Mouse (Mus musculus) midbrain, embryonic 14.5 days (tissue): ENCODE measurements around the gene Zdhhc1. TPM values are rescaled to one million over a fixed set of nuclear protein-coding genes. Genes with fewer than 3 reads are reported as not detected.

Experiments
- ATAC-seq: fragments of 200-750 bp; cut with Nextera tagmentation; 2 replicates; pipeline ENCODE4 v1.8.0; 2017; ENCODE audit warnings: moderate number of reproducible peaks, moderate library complexity; ENCODE audit not compliant: low FRiP score, low TSS enrichment
- DNase-seq: peaks from one replicate; pipeline ENCODE4 v3.0.0-alpha.2; 2015
- H3K27ac ChIP-seq: fragments of 300-500 bp; sonication (generic); replicated peaks from 2 replicates; pipeline ENCODE4 v1.5.1; 2014; ENCODE audit warnings: mild to moderate bottlenecking, low read depth, low read length, moderate library complexity
- H3K27me3 ChIP-seq: fragments of 300-500 bp; sonication (generic); 2 replicates; pipeline ENCODE4 v1.6.1; 2014; ENCODE audit warnings: low read length, control low read depth, mixed read lengths; ENCODE audit not compliant: control insufficient read depth, insufficient read depth
- H3K36me3 ChIP-seq: fragments of 300-500 bp; sonication (generic); 2 replicates; pipeline ENCODE4 v1.6.1; 2014; ENCODE audit warnings: low read length, control low read depth; ENCODE audit not compliant: control insufficient read depth, insufficient read depth
- H3K4me1 ChIP-seq: fragments of 300-500 bp; sonication (generic); 2 replicates; pipeline ENCODE4 v1.6.1; 2014; ENCODE audit warnings: mild to moderate bottlenecking, antibody characterized with exemption, low read length, control low read depth; ENCODE audit not compliant: control insufficient read depth, insufficient read depth
- H3K4me2 ChIP-seq: fragments of 300-500 bp; sonication (generic); 2 replicates; pipeline ENCODE4 v1.6.1; 2014; ENCODE audit warnings: mild to moderate bottlenecking, low read length, moderate library complexity
- H3K4me3 ChIP-seq: fragments of 300-500 bp; sonication (generic); replicated peaks from 2 replicates; pipeline ENCODE4 v1.5.1; 2014; ENCODE audit warnings: low read depth, low read length
- H3K9ac ChIP-seq: fragments of 300-500 bp; sonication (generic); replicated peaks from 2 replicates; pipeline ENCODE4 v1.6.1; 2014; ENCODE audit warnings: mild to moderate bottlenecking, low read length, moderate library complexity
- H3K9me3 ChIP-seq: fragments of 300-500 bp; sonication (generic); 2 replicates; pipeline ENCODE4 v1.6.1; 2016; ENCODE audit warnings: low read length, control low read depth, mixed read lengths; ENCODE audit not compliant: control insufficient read depth
- WGBS: fragments of 180-500 bp; shearing (Covaris S2); extraction: QIAGEN DNeasy Blood & Tissue Kit; methylation state at CpG from one replicate; pipeline ENCODE4 v1.1.7; 2014; 5-methylcytosine and 5-hydroxymethylcytosine counted together
- polyA plus RNA-seq: library from polyadenylated mRNA; unstranded; fragments of >200 nt; fragmentation: Nextera tagmentation; extraction: Ambion mirVana; gene quantifications from 2 replicates; pipeline ENCODE4 v1.2.1, GENCODE M21; 2014

The Zdhhc1 gene
- polyA plus RNA-seq, 1 experiment from 2014 or later: 25.2 TPM

GRCm38 (mm10) chr8:105521061-105521460, 24.4 kb upstream of the Zdhhc1 start:
- DNase-seq: peak; percentile 62

GRCm38 (mm10) chr8:105520521-105520920, 23.8 kb upstream of the Zdhhc1 start:
- 0 out of 2 replicates have a peak overlapping the region, but pooled peaks have one; percentile 29 for H3K9ac ChIP-seq
- H3K27ac ChIP-seq: peak overlapping the region; percentile 52; the same call in 1 of the 2 replicates
- WGBS: 18% methylated on average over 5 of the region's 5 CpGs
- H3K36me3 ChIP-seq: peaks cover 24% of the 10 kb centered on the region
- ATAC-seq: no peak
- H3K4me3 ChIP-seq: no peak overlapping the region
- H3K4me2 ChIP-seq: peak overlapping the region; percentile 89
- H3K9me3 ChIP-seq: no peaks in the 10 kb centered on the region
- peaks cover 35% of the 10 kb centered on the region for H3K4me1 ChIP-seq
- no peak for DNase-seq
- H3K27me3 ChIP-seq: peaks cover 4% of the 10 kb centered on the region; the same call in 1 of the 2 replicates

More at GRCm38 (mm10) chr8:105521061-105521460, 24.4 kb upstream of the Zdhhc1 start:
- H3K4me1 ChIP-seq: peaks cover 35% of the 10 kb centered on the region
- no peaks in the 10 kb centered on the region for H3K9me3 ChIP-seq
- peaks cover 27% of the 10 kb centered on the region for H3K36me3 ChIP-seq
- 2% methylated on average over 3 of the region's 3 CpGs for WGBS
- H3K4me3 ChIP-seq: no peak overlapping the region
- peak; percentile 15; the same call in 1 of the 2 replicates for ATAC-seq
- H3K4me2 ChIP-seq: peak overlapping the region; percentile 89
- H3K27me3 ChIP-seq: peaks cover 4% of the 10 kb centered on the region; the same call in 1 of the 2 replicates
- peak overlapping the region; percentile 52; the same call in 1 of the 2 replicates for H3K27ac ChIP-seq
- 0 out of 2 replicates have a peak overlapping the region, but pooled peaks have one; percentile 29 for H3K9ac ChIP-seq

- WGBS: 2% methylated on average over 2 of the region's 2 CpGs
- no peaks in the 10 kb centered on the region for H3K9me3 ChIP-seq
- H3K9ac ChIP-seq: peak overlapping the region; percentile 20; the same call in 1 of the 2 replicates
- DNase-seq: no peak
- H3K27me3 ChIP-seq: peaks cover 4% of the 10 kb centered on the region; the same call in 1 of the 2 replicates
- H3K4me3 ChIP-seq: peak overlapping the region; percentile 51
- H3K4me2 ChIP-seq: peak overlapping the region; percentile 89
- 0 out of 2 replicates have a peak overlapping the region, but pooled peaks have one; percentile 46 for H3K27ac ChIP-seq
- no peak for ATAC-seq
- peaks cover 15% of the 10 kb centered on the region for H3K36me3 ChIP-seq
- H3K4me1 ChIP-seq: peaks cover 35% of the 10 kb centered on the region
Observed at GRCm38 (mm10) chr8:105519591-105519990, 22.9 kb upstream of the Zdhhc1 start.

- peak; percentile 71 for ATAC-seq
- WGBS: under 1% methylated on average over 64 of the region's 68 CpGs
- Histone ChIP-seq H3K4me1 (peaks cover 35% of the 10 kb centered on the region), H3K27ac (peak within 1 kb of the TSS; percentile 61; the same call in 1 of the 2 replicates), H3K27me3 (peaks cover 4% of the 10 kb centered on the region; the same call in 1 of the 2 replicates), H3K4me2 (peak within 1 kb of the TSS; percentile 89), H3K9ac (peak within 1 kb of the TSS; percentile 64), H3K36me3 (peaks cover 8% of the 10 kb centered on the region), H3K4me3 (peak within 1 kb of the TSS; percentile 51), H3K9me3 (no peaks in the 10 kb centered on the region)
- peak; percentile 79 for DNase-seq
Observed at GRCm38 (mm10) chr8:105518436-105519313, 22.0 kb upstream of the Zdhhc1 start, which contains the start of gene Hsd11b2. Gene Hsd11b2 (plus strand): TSS chr8:105518755.

GRCm38 (mm10) chr8:105517346-105517745, 20.6 kb upstream of the Zdhhc1 start:
- ATAC-seq (no peak), DNase-seq (no peak)
- H3K36me3 ChIP-seq: no peaks in the 10 kb centered on the region
- H3K4me3 ChIP-seq: no peak overlapping the region
- no peak overlapping the region for H3K4me2 ChIP-seq
- peaks cover 4% of the 10 kb centered on the region; the same call in 1 of the 2 replicates for H3K27me3 ChIP-seq
- no peaks in the 10 kb centered on the region for H3K9me3 ChIP-seq
- no peak overlapping the region for H3K9ac ChIP-seq
- WGBS: 53% methylated on average over 8 of the region's 8 CpGs
- no peak overlapping the region for H3K27ac ChIP-seq
- H3K4me1 ChIP-seq: peaks cover 35% of the 10 kb centered on the region

- H3K36me3 ChIP-seq: no peaks in the 10 kb centered on the region
- H3K9ac ChIP-seq: no peak overlapping the region
- no peak overlapping the region for H3K27ac ChIP-seq
- DNase-seq (peak; percentile 90), ATAC-seq (peak; percentile 36; the same call in 1 of the 2 replicates)
- WGBS: 11% methylated on average over 12 of the region's 12 CpGs
- no peaks in the 10 kb centered on the region for H3K9me3 ChIP-seq
- peaks cover 4% of the 10 kb centered on the region; the same call in 1 of the 2 replicates for H3K27me3 ChIP-seq
- H3K4me3 ChIP-seq: no peak overlapping the region
- peaks cover 28% of the 10 kb centered on the region for H3K4me1 ChIP-seq
- H3K4me2 ChIP-seq: peak overlapping the region; percentile 47
Observed at GRCm38 (mm10) chr8:105516018-105516645, 19.4 kb upstream of the Zdhhc1 start.

GRCm38 (mm10) chr8:105514656-105515055, 18.0 kb upstream of the Zdhhc1 start:
- ATAC-seq: no peak
- H3K27me3 ChIP-seq: peaks cover 4% of the 10 kb centered on the region; the same call in 1 of the 2 replicates
- peaks cover 13% of the 10 kb centered on the region for H3K4me1 ChIP-seq
- no peak overlapping the region for H3K4me2 ChIP-seq
- no peaks in the 10 kb centered on the region for H3K36me3 ChIP-seq
- 81% methylated on average over 5 of the region's 5 CpGs for WGBS
- no peak overlapping the region for H3K27ac ChIP-seq
- H3K4me3 ChIP-seq: no peak overlapping the region
- DNase-seq: no peak
- H3K9me3 ChIP-seq: no peaks in the 10 kb centered on the region
- no peak overlapping the region for H3K9ac ChIP-seq

- DNase-seq (no peak), ATAC-seq (no peak)
- H3K36me3 ChIP-seq: no peaks in the 10 kb centered on the region
- H3K9ac ChIP-seq: no peak overlapping the region
- H3K9me3 ChIP-seq: no peaks in the 10 kb centered on the region
- no peak overlapping the region for H3K4me2 ChIP-seq
- 92% methylated on average over 6 of the region's 6 CpGs for WGBS
- H3K27ac ChIP-seq: no peak overlapping the region
- H3K4me1 ChIP-seq: peaks cover 9% of the 10 kb centered on the region; the same call in 1 of the 2 replicates
- H3K27me3 ChIP-seq: peaks cover 4% of the 10 kb centered on the region; the same call in 1 of the 2 replicates
- no peak overlapping the region for H3K4me3 ChIP-seq
Observed at GRCm38 (mm10) chr8:105514194-105514593, 17.5 kb upstream of the Zdhhc1 start.
